Mouse (Mus musculus): ENCODE measurements at regions not wholly inside any gene's neighbourhood (a gene's known extent, or its start where the extent isn't known, plus 50 kb on each side); places are given as distances from the start of the nearest gene placed in this dataset.

DNA sequence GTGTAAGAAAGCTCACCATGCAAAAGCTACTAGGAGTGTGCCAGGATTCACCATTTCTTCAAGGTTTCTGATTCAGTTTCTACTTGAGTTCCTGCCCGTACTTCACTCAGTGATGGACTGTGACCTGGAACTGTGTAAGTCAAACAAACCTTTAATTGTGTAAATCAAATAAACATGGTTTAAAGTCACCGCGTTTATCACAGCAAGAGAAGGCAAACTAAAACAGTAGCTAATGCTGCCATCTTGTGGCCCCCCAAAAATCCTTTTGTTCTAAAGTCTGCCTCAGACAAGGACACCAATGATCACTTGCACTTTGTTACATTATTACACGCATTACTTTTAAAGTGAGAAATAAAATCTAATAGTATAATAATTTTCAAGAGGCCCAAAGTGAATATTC lies 63.6 kb upstream of the Dcx start:
- peak; percentile 9 for DNase-seq (ENCODE audit: low spot score)

All from embryo, embryonic 10 days (tissue).